Mouse (Mus musculus) adrenal gland, postnatal 14 days (tissue): ENCODE measurements at regions not wholly inside any gene's neighbourhood (a gene's known extent, or its start where the extent isn't known, plus 50 kb on each side); places are given as distances from the start of the nearest gene placed in this dataset.
"Not testable (repeated sequence)": the region's sequence is repeated elsewhere in the genome, so short reads cannot be mapped to it uniquely, and the experiment has no call there.

ENCODE experiments used
- DNase-seq: peaks from one replicate; pipeline ENCODE4 v3.0.0; 2021; ENCODE audit warnings: mixed read lengths

GRCm38 (mm10) chr2:171985813-171986572, 57.3 kb downstream of the Cbln4 start:
- no peak for DNase-seq

GRCm38 (mm10) chr2:171969311-171969905, 73.9 kb downstream of the Cbln4 start:
- peak; percentile 69 for DNase-seq

GRCm38 (mm10) chr2:171946569-171947250, 96.6 kb downstream of the Cbln4 start:
- DNase-seq = no peak

- DNase-seq = no peak
Measured at GRCm38 (mm10) chr2:171942671-171943070, 100.6 kb downstream of the Cbln4 start.

- no peak for DNase-seq
Measured at GRCm38 (mm10) chr2:171935646-171936325, 107.5 kb downstream of the Cbln4 start.

- no peak for DNase-seq
Measured at GRCm38 (mm10) chr2:171920960-171921359, 122.3 kb downstream of the Cbln4 start.

- no peak for DNase-seq
Measured at GRCm38 (mm10) chr2:171887306-171887705, 156.0 kb downstream of the Cbln4 start.

GRCm38 (mm10) chr2:171879238-171879960, 163.9 kb downstream of the Cbln4 start:
- not testable (repeated sequence) for DNase-seq

- no peak for DNase-seq
Measured at GRCm38 (mm10) chr2:171867550-171867949, 175.7 kb downstream of the Cbln4 start.

GRCm38 (mm10) chr2:171864376-171864965, 178.8 kb downstream of the Cbln4 start:
- DNase-seq = no peak

GRCm38 (mm10) chr2:171862626-171863025, 180.6 kb downstream of the Cbln4 start:
- DNase-seq = no peak

GRCm38 (mm10) chr2:171858894-171859293, 184.4 kb downstream of the Cbln4 start:
- no peak for DNase-seq

GRCm38 (mm10) chr2:171856491-171856890, 186.8 kb downstream of the Cbln4 start:
- no peak for DNase-seq

- DNase-seq = no peak
Measured at GRCm38 (mm10) chr2:171846826-171847492, 196.3 kb downstream of the Cbln4 start.

- no peak for DNase-seq
Measured at GRCm38 (mm10) chr2:171840058-171840713, 203.1 kb downstream of the Cbln4 start.

GRCm38 (mm10) chr2:171822156-171822555, 221.1 kb downstream of the Cbln4 start:
- no peak for DNase-seq

- DNase-seq = no peak
Measured at GRCm38 (mm10) chr2:171818504-171818903, 224.8 kb downstream of the Cbln4 start.

GRCm38 (mm10) chr2:171816685-171817419, 226.4 kb downstream of the Cbln4 start:
- DNase-seq = no peak

GRCm38 (mm10) chr2:171812701-171813100, 230.6 kb downstream of the Cbln4 start:
- DNase-seq = no peak

- no peak for DNase-seq
Measured at GRCm38 (mm10) chr2:171805376-171805775, 237.9 kb downstream of the Cbln4 start.
